25 mouse cellular contexts compared by ENCODE assay signal in the genomic region with DNA sequence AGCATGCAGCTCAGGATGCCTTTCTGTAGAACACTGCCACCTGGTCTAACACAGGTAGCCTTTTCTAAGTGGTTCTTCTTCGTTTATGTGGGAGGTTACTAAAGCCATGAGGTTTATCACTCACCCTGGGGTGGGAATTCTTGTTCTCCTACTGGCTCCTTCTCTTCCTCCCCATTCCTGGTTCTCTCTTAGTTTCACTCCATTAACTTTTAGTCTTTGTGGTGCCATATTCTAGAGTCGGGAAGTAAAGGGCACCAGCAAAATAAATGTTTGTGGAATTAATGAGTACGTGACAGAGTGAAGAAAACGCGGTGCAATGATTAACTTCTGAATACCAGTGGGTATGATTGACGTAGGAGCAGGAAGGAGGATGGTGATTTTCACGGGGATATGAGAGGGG. TPM values are rescaled to one million over a fixed set of nuclear protein-coding genes. Genes with fewer than 3 reads are reported as not detected.
DNase-seq lines count a peak whose midpoint lies in the region; ATAC-seq and TF ChIP-seq lines count a peak whose summit lies in the region.
"Had no signal": no experiment of that assay in that cellular context is flagged by ENCODE, and none has a peak within 500 bp of the region (broad histone marks: within the 10 kb centered on the region; RNA-seq: fewer than 3 reads in every experiment).

No protein-coding gene starts in this region.

- peaks cover 32% of the 10 kb centered on the region for H3K4me1 ChIP-seq in kidney, adult 2 months (ENCODE audit: control insufficient read depth, insufficient read depth, low read length)
- peaks cover 12% of the 10 kb centered on the region; the same call in 1 of the 2 replicates for H3K4me1 ChIP-seq in kidney, embryonic 14.5 days (ENCODE audit: control insufficient read depth, insufficient read depth, low read length)
- H3K4me1 ChIP-seq in kidney, embryonic 16.5 days (ENCODE audit: insufficient read depth, low read length): peaks cover 43% of the 10 kb centered on the region
- H3K4me1 ChIP-seq in forebrain, embryonic 14.5 days (ENCODE audit: control insufficient read depth, insufficient read depth, low read length): peaks cover 37% of the 10 kb centered on the region

- H3K36me3 ChIP-seq in kidney, adult 2 months (ENCODE audit: control insufficient read depth, insufficient read depth, low read length): no peaks in the 10 kb centered on the region
- H3K36me3 ChIP-seq in kidney, embryonic 14.5 days (ENCODE audit: control insufficient read depth, insufficient read depth, low read length): no peaks in the 10 kb centered on the region
- H3K36me3 ChIP-seq in kidney, embryonic 16.5 days (ENCODE audit: insufficient read depth, low read length): no peaks in the 10 kb centered on the region
- no peaks in the 10 kb centered on the region for H3K36me3 ChIP-seq in forebrain, embryonic 14.5 days (ENCODE audit: control insufficient read depth, insufficient read depth, low read length)
- H3K36me3 ChIP-seq: embryonic facial prominence, embryonic 13.5 days; embryonic facial prominence, embryonic 15.5 days; forebrain, embryonic 10.5 days; forebrain, embryonic 15.5 days had no signal

- DNase-seq in kidney, adult 2 months: peak; percentile 66
- no peak for DNase-seq in kidney, postnatal 25 days
- DNase-seq in kidney, postnatal 10 days: no peak
- DNase-seq in kidney, postnatal 4 days: no peak
- peak; percentile 32 for DNase-seq in kidney, postnatal 14 days
- no peak for DNase-seq in forebrain, embryonic 14.5 days (ENCODE audit: low spot score)
- DNase-seq: adrenal gland, adult 2 months; adrenal gland, postnatal 10 days; adrenal gland, postnatal 25 days; cerebellum, adult 11 months; cerebellum, adult 18-20 months; cerebellum, adult 8-10 months; cerebellum, adult 9-11 months; cerebellum, postnatal 14 days; cerebellum, postnatal 36 days; embryo, embryonic 11 days had no signal

- no peak for TF ChIP-seq CTCF in kidney, adult 2 months (conservative IDR thresholded peaks at IDR 0.05; ENCODE audit: insufficient read depth, insufficient read length, low read depth, low read length)

- H3K4me3 ChIP-seq in kidney, adult 2 months (ENCODE audit: insufficient read depth, low read depth, low read length): no peak overlapping the region
- no peak overlapping the region for H3K4me3 ChIP-seq in kidney, embryonic 14.5 days (ENCODE audit: low read length)
- H3K4me3 ChIP-seq in kidney, embryonic 16.5 days (ENCODE audit: low read length): no peak overlapping the region
- no peak overlapping the region for H3K4me3 ChIP-seq in forebrain, embryonic 14.5 days (ENCODE audit: low read depth, low read length)
- H3K4me3 ChIP-seq: embryonic facial prominence, embryonic 13.5 days; embryonic facial prominence, embryonic 15.5 days; erythroblast, embryonic 14.5 days; forebrain, embryonic 10.5 days; forebrain, embryonic 12.5 days; forebrain, embryonic 15.5 days had no signal

- ATAC-seq in kidney, embryonic 14.5 days (ENCODE audit: low FRiP score, low TSS enrichment): peak; percentile 28; the same call in 1 of the 2 replicates
- ATAC-seq in kidney, embryonic 16.5 days (ENCODE audit: low FRiP score, low TSS enrichment): peak; percentile 64
- no peak for ATAC-seq in forebrain, embryonic 14.5 days
- ATAC-seq: forebrain, embryonic 15.5 days had no signal

- H3K9me3 ChIP-seq in kidney, embryonic 14.5 days (ENCODE audit: control insufficient read depth, low read length): no peaks in the 10 kb centered on the region
- H3K9me3 ChIP-seq in kidney, embryonic 16.5 days (ENCODE audit: low read length): 0 out of 2 replicates have a peak, but pooled peaks cover 5% of the 10 kb centered on the region
- H3K9me3 ChIP-seq in forebrain, embryonic 14.5 days (replicated peaks; ENCODE audit: control insufficient read depth, low read length): no peaks in the 10 kb centered on the region
- H3K9me3 ChIP-seq: embryonic facial prominence, embryonic 13.5 days; embryonic facial prominence, embryonic 15.5 days; forebrain, embryonic 10.5 days; forebrain, embryonic 12.5 days; forebrain, embryonic 15.5 days had no signal

- H3K9ac ChIP-seq in kidney, embryonic 14.5 days (ENCODE audit: low read depth, low read length): no peak overlapping the region
- H3K9ac ChIP-seq in kidney, embryonic 16.5 days (replicated peaks; ENCODE audit: low read length): no peak overlapping the region
- H3K9ac ChIP-seq in forebrain, embryonic 14.5 days (ENCODE audit: low read length): no peak overlapping the region
- H3K9ac ChIP-seq: embryonic facial prominence, embryonic 13.5 days; embryonic facial prominence, embryonic 15.5 days; forebrain, embryonic 12.5 days; forebrain, embryonic 15.5 days had no signal

- no peak overlapping the region for H3K4me2 ChIP-seq in kidney, embryonic 14.5 days (replicated peaks; ENCODE audit: low read depth, low read length)
- no peak overlapping the region for H3K4me2 ChIP-seq in kidney, embryonic 16.5 days (replicated peaks; ENCODE audit: low read depth, low read length)
- H3K4me2 ChIP-seq in forebrain, embryonic 14.5 days (ENCODE audit: low read length): no peak overlapping the region
- H3K4me2 ChIP-seq: embryonic facial prominence, embryonic 13.5 days; embryonic facial prominence, embryonic 15.5 days; forebrain, embryonic 12.5 days; forebrain, embryonic 15.5 days had no signal

- no peak for TF ChIP-seq POLR2A in kidney, adult 2 months (IDR thresholded peaks at IDR 0.05; ENCODE audit: low read depth, low read length)

- H3K27ac ChIP-seq in kidney, adult 2 months (ENCODE audit: insufficient read depth, low read depth, low read length): peak overlapping the region; percentile 89
- H3K27ac ChIP-seq in kidney, embryonic 14.5 days (ENCODE audit: low read depth, low read length): peak overlapping the region; percentile 9; the same call in 1 of the 2 replicates
- H3K27ac ChIP-seq in kidney, embryonic 16.5 days (ENCODE audit: low read length): peak overlapping the region; percentile 56
- H3K27ac ChIP-seq in forebrain, embryonic 14.5 days (ENCODE audit: low read depth, low read length): no peak overlapping the region
- H3K27ac ChIP-seq: embryonic facial prominence, embryonic 13.5 days; embryonic facial prominence, embryonic 15.5 days; forebrain, embryonic 10.5 days; forebrain, embryonic 12.5 days; forebrain, embryonic 15.5 days had no signal

- WGBS in kidney, adult 2 months: 32% methylated on average over 7 of the region's 7 CpGs
- WGBS in kidney, embryonic 14.5 days: 43% methylated on average over 7 of the region's 7 CpGs
- 42% methylated on average over 7 of the region's 7 CpGs for WGBS in kidney, embryonic 16.5 days
- 86% methylated on average over 7 of the region's 7 CpGs for WGBS in forebrain, embryonic 14.5 days

- no peaks in the 10 kb centered on the region for H3K27me3 ChIP-seq in kidney, adult 2 months (replicated peaks; ENCODE audit: control insufficient read depth, insufficient read depth, low read length)
- H3K27me3 ChIP-seq in kidney, embryonic 14.5 days (ENCODE audit: control insufficient read depth, insufficient read depth, low read length): no peaks in the 10 kb centered on the region
- H3K27me3 ChIP-seq in kidney, embryonic 16.5 days (ENCODE audit: insufficient read depth, low read length): no peaks in the 10 kb centered on the region
- no peaks in the 10 kb centered on the region for H3K27me3 ChIP-seq in forebrain, embryonic 14.5 days (replicated peaks; ENCODE audit: control insufficient read depth, insufficient read depth, low read length)
- H3K27me3 ChIP-seq: embryonic facial prominence, embryonic 13.5 days; embryonic facial prominence, embryonic 15.5 days; forebrain, embryonic 12.5 days; forebrain, embryonic 15.5 days had no signal

RNA-seq across cellular contexts. Expression of a gene that starts 28.5 kb away (rescaled TPM):
- 19.9 and 25.9 TPM in 2 replicates for polyA plus RNA-seq in kidney, adult 2 months (2012; rRNA removed)
- 10.8 and 11.7 TPM in 2 replicates for polyA plus RNA-seq in kidney, embryonic 14.5 days (2014; fragmentation: Nextera tagmentation; extraction: Ambion mirVana)
- polyA plus RNA-seq in kidney, embryonic 16.5 days (2015; fragmentation: Nextera tagmentation; extraction: Ambion mirVana): 16.8 and 17.8 TPM in 2 replicates
- 39.0 and 43.4 TPM in 2 replicates for polyA plus RNA-seq in forebrain, embryonic 14.5 days (2014; fragmentation: Nextera tagmentation; extraction: Ambion mirVana)
- polyA plus RNA-seq: C2C12; erythroblast, embryonic 14.5 days had no signal

Comparison
In these comparisons a context has a peak if more than half of its experiments do, and no peak if none do; other contexts are left out.
1. DNase-seq: peak in kidney, adult 2 months (single experiment) and kidney, postnatal 14 days (single experiment); none in kidney, postnatal 25 days (0 of 2), kidney, postnatal 10 days (single experiment), kidney, postnatal 4 days (0 of 2) and forebrain, embryonic 14.5 days (single experiment).